Mouse (Mus musculus): ENCODE results near the gene Limk2. TPM values are rescaled to one million over a fixed set of nuclear protein-coding genes. Genes with fewer than 3 reads are reported as not detected.

Gene Limk2
- total and polyA plus RNA-seq, 2 experiments from 2014 or later: 113 to 206 TPM

- Histone ChIP-seq H3K36me3 (ENCODE audit: insufficient read depth, low read length) (peaks cover 25% of the 10 kb centered on the region), H3K27ac (no peak overlapping the region), H3K9me3 (ENCODE audit: low read length) (no peaks in the 10 kb centered on the region), H3K27me3 (ENCODE audit: insufficient read depth, low read length) (no peaks in the 10 kb centered on the region), H3K4me2 (ENCODE audit: low read depth, low read length) (no peak overlapping the region), H3K9ac (replicated peaks; ENCODE audit: low read length) (no peak overlapping the region), H3K4me1 (ENCODE audit: insufficient read depth, low read length) (no peaks in the 10 kb centered on the region), H3K4me3 (ENCODE audit: low read length) (no peak overlapping the region)
- DNase-seq (ENCODE audit: low spot score): no peak
- TF ChIP-seq CTCF (IDR thresholded peaks at IDR 0.05; ENCODE audit: low read depth): no peak
- WGBS: 86% methylated on average over 6 of the region's 6 CpGs
- ATAC-seq: no peak
Observed at GRCm38 (mm10) chr11:3417795-3418194, 8.8 kb upstream of the Limk2 start.

DNA sequence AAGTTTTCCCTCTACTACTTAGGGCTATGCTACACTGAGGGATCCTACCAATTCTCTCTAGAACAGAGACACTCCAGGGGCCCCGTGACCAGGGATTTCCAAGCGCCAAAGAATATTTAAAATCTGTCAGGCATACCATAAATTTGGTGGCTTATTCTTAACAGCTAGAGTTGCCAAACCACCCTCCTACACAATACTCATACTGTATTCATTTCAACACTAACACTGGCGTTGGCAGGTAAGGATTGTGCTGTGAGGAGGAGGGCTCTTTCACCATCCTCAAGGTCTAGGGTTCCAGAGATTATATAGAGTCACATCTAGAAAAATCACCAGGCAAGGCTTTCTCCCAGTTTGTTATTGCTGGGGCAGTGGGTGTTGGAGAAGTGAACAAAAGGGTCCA lies 7.4 kb upstream of the Limk2 start:
- Histone ChIP-seq H3K4me3 (ENCODE audit: low read length) (no peak overlapping the region), H3K27me3 (ENCODE audit: insufficient read depth, low read length) (no peaks in the 10 kb centered on the region), H3K27ac (no peak overlapping the region), H3K9ac (replicated peaks; ENCODE audit: low read length) (no peak overlapping the region), H3K36me3 (ENCODE audit: insufficient read depth, low read length) (peaks cover 25% of the 10 kb centered on the region), H3K9me3 (ENCODE audit: low read length) (no peaks in the 10 kb centered on the region), H3K4me1 (ENCODE audit: insufficient read depth, low read length) (no peaks in the 10 kb centered on the region), H3K4me2 (ENCODE audit: low read depth, low read length) (no peak overlapping the region)
- WGBS: 91% methylated on average over 3 of the region's 3 CpGs
- no peak for TF ChIP-seq CTCF (IDR thresholded peaks at IDR 0.05; ENCODE audit: low read depth)
- DNase-seq (ENCODE audit: low spot score) (no peak), ATAC-seq (no peak)

DNA sequence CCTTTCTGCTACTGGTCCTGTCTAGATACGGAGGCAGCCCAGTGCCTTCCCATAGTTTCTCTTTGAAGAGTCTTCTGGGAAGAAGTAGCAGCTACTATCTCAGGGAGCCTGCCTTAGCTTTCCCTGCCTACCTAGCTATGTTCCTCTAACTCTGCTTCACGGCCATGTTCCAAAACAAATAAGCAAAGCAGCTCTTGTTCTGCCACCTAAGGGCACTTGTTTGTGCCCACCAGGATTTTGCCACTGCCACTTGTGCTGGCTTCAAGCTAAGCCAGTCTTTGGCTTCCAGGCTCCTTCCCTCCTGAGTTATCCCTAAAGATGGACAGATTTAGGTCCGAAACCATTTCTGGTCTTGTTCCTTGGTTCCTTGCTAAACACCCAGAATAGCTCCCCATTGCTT lies 3.1 kb upstream of the Limk2 start:
- peaks cover 9% of the 10 kb centered on the region for H3K36me3 ChIP-seq (ENCODE audit: insufficient read depth, low read length)
- H3K9me3 ChIP-seq (ENCODE audit: low read length): no peaks in the 10 kb centered on the region
- H3K9ac ChIP-seq (replicated peaks; ENCODE audit: low read length): no peak overlapping the region
- no peak for DNase-seq (ENCODE audit: low spot score)
- no peak for TF ChIP-seq CTCF (IDR thresholded peaks at IDR 0.05; ENCODE audit: low read depth)
- no peak overlapping the region for H3K27ac ChIP-seq
- H3K4me1 ChIP-seq (ENCODE audit: insufficient read depth, low read length): peaks cover 10% of the 10 kb centered on the region; the same call in 1 of the 2 replicates
- ATAC-seq: no peak
- no peak overlapping the region for H3K4me2 ChIP-seq (ENCODE audit: low read depth, low read length)
- no peaks in the 10 kb centered on the region for H3K27me3 ChIP-seq (ENCODE audit: insufficient read depth, low read length)
- WGBS: 86% methylated on average over 3 of the region's 3 CpGs
- no peak overlapping the region for H3K4me3 ChIP-seq (ENCODE audit: low read length)

DNA sequence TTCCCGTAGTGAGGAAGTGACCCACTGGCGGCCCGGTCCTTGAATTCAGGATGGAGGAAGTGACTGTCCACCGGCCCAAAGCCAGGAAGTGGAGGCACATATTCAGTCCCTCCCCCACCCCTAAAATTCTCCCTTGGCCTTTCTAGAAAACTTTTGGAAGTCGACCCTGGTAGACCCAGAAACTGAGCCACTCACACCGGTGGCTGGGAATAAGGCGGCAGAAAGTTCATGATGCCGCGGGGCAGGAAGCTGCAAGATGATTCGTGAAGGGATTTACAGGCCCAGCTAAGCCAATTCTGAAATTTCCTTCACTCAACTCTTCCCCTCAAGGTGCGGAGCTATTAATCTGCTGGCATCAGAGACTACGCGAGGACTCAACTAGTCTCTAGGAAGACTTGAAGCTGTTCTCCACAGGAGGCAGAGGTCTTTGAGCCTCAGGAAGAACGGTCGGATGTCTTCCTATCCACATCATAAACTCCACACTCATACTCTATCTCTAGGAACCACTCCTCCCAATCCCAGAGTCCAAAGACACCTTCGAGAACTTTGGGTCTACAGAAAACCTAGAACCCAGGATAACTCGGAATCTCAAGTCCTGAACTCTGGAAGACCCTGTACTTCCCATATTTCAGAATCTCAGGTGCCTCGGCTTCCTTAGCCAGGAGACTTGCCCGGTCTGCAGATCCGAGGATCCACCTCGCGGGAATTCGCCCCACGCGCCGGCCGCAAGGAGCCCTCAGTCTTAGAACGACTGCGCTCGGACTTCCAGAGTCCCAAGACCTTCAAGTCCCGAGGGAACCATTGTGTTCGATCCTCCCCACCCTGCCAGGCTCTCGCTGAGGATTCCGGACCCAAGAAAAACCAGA lies 625 bp downstream of the Limk2 start:
- DNase-seq (ENCODE audit: low spot score) (peak; percentile 16), ATAC-seq (no peak; the same call in 1 of the 2 replicates)
- Histone ChIP-seq H3K27me3 (ENCODE audit: insufficient read depth, low read length) (no peaks in the 10 kb centered on the region), H3K36me3 (ENCODE audit: insufficient read depth, low read length) (no peaks in the 10 kb centered on the region), H3K4me1 (ENCODE audit: insufficient read depth, low read length) (peaks cover 10% of the 10 kb centered on the region; the same call in 1 of the 2 replicates), H3K27ac (peak overlapping the region; percentile 74), H3K9me3 (ENCODE audit: low read length) (no peaks in the 10 kb centered on the region), H3K4me3 (ENCODE audit: low read length) (peak overlapping the region; percentile 78), H3K9ac (replicated peaks; ENCODE audit: low read length) (peak overlapping the region; percentile 78), H3K4me2 (ENCODE audit: low read depth, low read length) (peak overlapping the region; percentile 82)
- TF ChIP-seq CTCF (IDR thresholded peaks at IDR 0.05; ENCODE audit: low read depth): no peak
- WGBS: 7% methylated on average over 34 of the region's 34 CpGs

- Histone ChIP-seq H3K27me3 (ENCODE audit: insufficient read depth, low read length) (no peaks in the 10 kb centered on the region), H3K4me3 (ENCODE audit: low read length) (no peak overlapping the region), H3K27ac (no peak overlapping the region), H3K9me3 (ENCODE audit: low read length) (no peaks in the 10 kb centered on the region), H3K36me3 (ENCODE audit: insufficient read depth, low read length) (no peaks in the 10 kb centered on the region), H3K9ac (replicated peaks; ENCODE audit: low read length) (no peak overlapping the region), H3K4me2 (ENCODE audit: low read depth, low read length) (no peak overlapping the region), H3K4me1 (ENCODE audit: insufficient read depth, low read length) (peaks cover 10% of the 10 kb centered on the region; the same call in 1 of the 2 replicates)
- no peak for ATAC-seq
- TF ChIP-seq CTCF (IDR thresholded peaks at IDR 0.05; ENCODE audit: low read depth): no peak
- no peak for DNase-seq (ENCODE audit: low spot score)
- WGBS: 85% methylated on average over 7 of the region's 7 CpGs
Observed at GRCm38 (mm10) chr11:3404287-3405047, 4.5 kb downstream of the Limk2 start.

DNA sequence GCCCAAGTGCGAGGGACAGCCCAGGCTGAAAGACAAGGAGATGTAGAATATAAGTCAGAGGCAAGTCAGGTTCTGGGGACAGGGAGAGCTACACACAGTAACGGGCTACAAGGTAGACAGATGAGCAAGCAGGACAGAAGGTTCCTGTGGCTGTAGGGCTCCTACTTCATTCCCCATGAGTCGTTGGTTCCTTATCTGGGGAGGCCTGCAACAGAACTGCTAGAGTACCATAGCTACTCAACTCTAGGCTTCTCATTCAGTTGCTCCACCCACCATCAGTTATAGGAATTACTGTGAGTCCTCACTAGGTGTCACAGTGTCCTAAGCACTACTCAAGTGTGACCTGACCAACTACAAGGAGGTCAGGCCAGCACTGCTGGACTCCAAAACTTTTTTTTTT lies 6.0 kb downstream of the Limk2 start:
- no peaks in the 10 kb centered on the region for H3K9me3 ChIP-seq (ENCODE audit: low read length)
- no peaks in the 10 kb centered on the region for H3K27me3 ChIP-seq (ENCODE audit: insufficient read depth, low read length)
- ATAC-seq (no peak), DNase-seq (ENCODE audit: low spot score) (no peak)
- peaks cover 6% of the 10 kb centered on the region; the same call in 1 of the 2 replicates for H3K4me1 ChIP-seq (ENCODE audit: insufficient read depth, low read length)
- H3K4me2 ChIP-seq (ENCODE audit: low read depth, low read length): no peak overlapping the region
- no peak for TF ChIP-seq CTCF (IDR thresholded peaks at IDR 0.05; ENCODE audit: low read depth)
- no peak overlapping the region for H3K4me3 ChIP-seq (ENCODE audit: low read length)
- no peak overlapping the region for H3K27ac ChIP-seq
- no peaks in the 10 kb centered on the region for H3K36me3 ChIP-seq (ENCODE audit: insufficient read depth, low read length)
- 88% methylated on average over 3 of the region's 3 CpGs for WGBS
- H3K9ac ChIP-seq (replicated peaks; ENCODE audit: low read length): no peak overlapping the region
